Mouse (Mus musculus) megakaryocyte, embryonic 14.5 days (primary cell): Measurements from ENCODE around the gene Smyd4. TPM values are rescaled to one million over a fixed set of nuclear protein-coding genes. Genes with fewer than 3 reads are reported as not detected.
A peak's percentile ranks its signal among the peaks of the same experiment; 100 is the strongest.

Source experiments
- H3K27me3 ChIP-seq: replicated peaks from 2 replicates; pipeline ENCODE3; 2012; ENCODE audit warnings: inconsistent platforms
- H3K36me3 ChIP-seq: replicated peaks from 2 replicates; pipeline ENCODE3; 2012; ENCODE audit warnings: low read length, inconsistent platforms, mixed read lengths
- H3K4me1 ChIP-seq: 2 replicates; pipeline ENCODE4 v1.6.1; 2012; ENCODE audit warnings: inconsistent platforms
- H3K4me3 ChIP-seq: replicated peaks from 2 replicates; pipeline ENCODE3; 2012; ENCODE audit warnings: moderate library complexity, mild to moderate bottlenecking, inconsistent platforms
- H3K9me3 ChIP-seq: 2 replicates; pipeline ENCODE4 v1.6.1; 2012; ENCODE audit warnings: inconsistent platforms
- FLI1 ChIP-seq: IDR thresholded peaks from 2 replicates; pipeline ENCODE4 v1.6.1; 2012; ENCODE audit warnings: low read length, inconsistent platforms, mixed read lengths
- GATA1 ChIP-seq: IDR thresholded peaks from 3 replicates; pipeline ENCODE4 v1.6.1; 2012; ENCODE audit warnings: mixed read lengths, low read length, inconsistent platforms, borderline replicate concordance
- polyA plus RNA-seq: library from polyadenylated mRNA; stranded (reverse); fragments of >175 nt; gene quantifications from 2 replicates; pipeline ENCODE4 v1.2.3, GENCODE M21; 2012; ENCODE audit warnings: low replicate concordance; ENCODE audit not compliant: insufficient read depth

Smyd4 gene
- polyA plus RNA-seq, 1 experiment = 0.43 TPM

GRCm38 (mm10) chr11:75448575-75448974 lies 100.3 kb downstream of the Smyd4 start:
- Histone ChIP-seq H3K27me3 (no peaks in the 10 kb centered on the region), H3K4me1 (peaks cover 58% of the 10 kb centered on the region), H3K36me3 (peaks cover 95% of the 10 kb centered on the region), H3K9me3 (no peaks in the 10 kb centered on the region), H3K4me3 (no peak overlapping the region)
- TF ChIP-seq FLI1 (no peak), GATA1 (no peak)

GRCm38 (mm10) chr11:75449695-75450094 lies 101.5 kb downstream of the Smyd4 start:
- H3K36me3 ChIP-seq = peaks cover 84% of the 10 kb centered on the region

GRCm38 (mm10) chr11:75450304-75450908 lies 102.2 kb downstream of the Smyd4 start:
- H3K4me1 ChIP-seq = peaks cover 73% of the 10 kb centered on the region
- H3K27me3 ChIP-seq = no peaks in the 10 kb centered on the region
- H3K9me3 ChIP-seq = no peaks in the 10 kb centered on the region
- TF ChIP-seq GATA1 (no peak), FLI1 (no peak)
- H3K36me3 ChIP-seq = peaks cover 77% of the 10 kb centered on the region
- H3K4me3 ChIP-seq = peak overlapping the region; percentile 79

More at GRCm38 (mm10) chr11:75449695-75450094, 101.5 kb downstream of the Smyd4 start:
- Histone ChIP-seq H3K4me3 (no peak overlapping the region), H3K9me3 (no peaks in the 10 kb centered on the region), H3K4me1 (peaks cover 68% of the 10 kb centered on the region), H3K27me3 (no peaks in the 10 kb centered on the region)
- TF ChIP-seq GATA1 = no peak
- TF ChIP-seq FLI1 = no peak

- Histone ChIP-seq H3K9me3 (no peaks in the 10 kb centered on the region), H3K4me3 (peak overlapping the region; percentile 79), H3K27me3 (no peaks in the 10 kb centered on the region), H3K36me3 (peaks cover 71% of the 10 kb centered on the region), H3K4me1 (peaks cover 72% of the 10 kb centered on the region)
- TF ChIP-seq FLI1 (no peak), GATA1 (no peak)
Observed at GRCm38 (mm10) chr11:75450936-75451335, 102.7 kb downstream of the Smyd4 start.

- TF ChIP-seq GATA1 (no peak), FLI1 (no peak)
- Histone ChIP-seq H3K4me1 (peaks cover 80% of the 10 kb centered on the region), H3K27me3 (no peaks in the 10 kb centered on the region), H3K9me3 (no peaks in the 10 kb centered on the region), H3K36me3 (peaks cover 60% of the 10 kb centered on the region), H3K4me3 (peak overlapping the region; percentile 33)
Observed at GRCm38 (mm10) chr11:75452081-75452480, 103.8 kb downstream of the Smyd4 start.

- Histone ChIP-seq H3K36me3 (peaks cover 51% of the 10 kb centered on the region), H3K9me3 (no peaks in the 10 kb centered on the region)
- no peak for TF ChIP-seq GATA1
- TF ChIP-seq FLI1 = no peak
Observed at GRCm38 (mm10) chr11:75452812-75453557, 104.8 kb downstream of the Smyd4 start.

GRCm38 (mm10) chr11:75453991-75454930 lies 106.0 kb downstream of the Smyd4 start, which contains the start of gene Wdr81:
Gene Wdr81, minus strand, starts transcription at chr11:75454717.
- Histone ChIP-seq H3K9me3 (no peaks in the 10 kb centered on the region), H3K27me3 (no peaks in the 10 kb centered on the region), H3K36me3 (peaks cover 38% of the 10 kb centered on the region), H3K4me3 (peak within 1 kb of the TSS; percentile 94), H3K4me1 (peaks cover 83% of the 10 kb centered on the region)
- TF ChIP-seq GATA1 = no peak
- no peak for TF ChIP-seq FLI1

More at GRCm38 (mm10) chr11:75452812-75453557, 104.8 kb downstream of the Smyd4 start:
- H3K4me1 ChIP-seq = peaks cover 83% of the 10 kb centered on the region
- no peaks in the 10 kb centered on the region for H3K27me3 ChIP-seq
- H3K4me3 ChIP-seq = peak overlapping the region; percentile 35

Other genes with a start within 250 kb of the Smyd4 start
- 0.41 TPM in 1 of 2 replicates, not detected in the other for gene Hic1, start 178.9 kb upstream of the Smyd4 start, polyA plus RNA-seq
- gene Ovca2, start 169.6 kb upstream of the Smyd4 start, polyA plus RNA-seq = 1.1 and 4.0 TPM in 2 replicates
- 19.5 and 24.9 TPM in 2 replicates for gene Dph1, start 157.2 kb upstream of the Smyd4 start, polyA plus RNA-seq
- gene Rtn4rl1, start 154.7 kb upstream of the Smyd4 start, polyA plus RNA-seq = 0.29 TPM in 1 of 2 replicates, not detected in the other
- gene Rpa1, start 109 bp upstream of the Smyd4 start, polyA plus RNA-seq = 10.0 and 11.0 TPM in 2 replicates
- 2.5 TPM in 1 of 2 replicates, not detected in the other for gene Serpinf1, start 74.3 kb downstream of the Smyd4 start, polyA plus RNA-seq
- gene Serpinf2, start 91.2 kb downstream of the Smyd4 start, polyA plus RNA-seq = not detected in 2 replicates
- 10.8 and 12.0 TPM in 2 replicates for gene Wdr81, start 106.3 kb downstream of the Smyd4 start, polyA plus RNA-seq
- gene Tlcd2, start 113.3 kb downstream of the Smyd4 start, polyA plus RNA-seq = 1.7 TPM in 1 of 2 replicates, not detected in the other
- 18.1 and 35.1 TPM in 2 replicates for gene Prpf8, start 138.4 kb downstream of the Smyd4 start, polyA plus RNA-seq
- gene Rilp, start 161.7 kb downstream of the Smyd4 start, polyA plus RNA-seq = 4.2 and 9.5 TPM in 2 replicates
- gene Scarf1, start 165.1 kb downstream of the Smyd4 start, polyA plus RNA-seq = 27.4 and 42.5 TPM in 2 replicates
- gene Slc43a2, start 183.3 kb downstream of the Smyd4 start, polyA plus RNA-seq = 18.9 and 35.4 TPM in 2 replicates
- 28.3 and 62.8 TPM in 2 replicates for gene Pitpna, start 239.7 kb downstream of the Smyd4 start, polyA plus RNA-seq